Mouse (Mus musculus) frontal cortex, adult 2 months (tissue): ENCODE results near the gene Gtsf2. TPM values are rescaled to one million over a fixed set of nuclear protein-coding genes. Genes with fewer than 3 reads are reported as not detected.
"Not testable (repeated sequence)": the region's sequence is repeated elsewhere in the genome, so short reads cannot be mapped to it uniquely, and the experiment has no call there.

Experiments
- DNase-seq, 2 experiments: peaks; one replicate each; pipeline ENCODE4 v3.0.0; 2022; ENCODE audit warnings: low spot score in 1 of 2; ENCODE audit errors: extremely low spot score in 1 of 2
- polyA plus RNA-seq: library from polyadenylated mRNA; depleted of rRNA; stranded (reverse); fragments of >200 nt; gene quantifications from 2 replicates; pipeline ENCODE4 v1.2.3, GENCODE M21; 2012; rRNA removed

Gtsf2 gene
- polyA plus RNA-seq: not detected in 2 replicates

GRCm38 (mm10) chr15:103448369-103448768 lies at the start of gene Gtsf2:
Gene Gtsf2 (minus strand): TSS chr15:103448469.
- no peak for DNase-seq

DNA sequence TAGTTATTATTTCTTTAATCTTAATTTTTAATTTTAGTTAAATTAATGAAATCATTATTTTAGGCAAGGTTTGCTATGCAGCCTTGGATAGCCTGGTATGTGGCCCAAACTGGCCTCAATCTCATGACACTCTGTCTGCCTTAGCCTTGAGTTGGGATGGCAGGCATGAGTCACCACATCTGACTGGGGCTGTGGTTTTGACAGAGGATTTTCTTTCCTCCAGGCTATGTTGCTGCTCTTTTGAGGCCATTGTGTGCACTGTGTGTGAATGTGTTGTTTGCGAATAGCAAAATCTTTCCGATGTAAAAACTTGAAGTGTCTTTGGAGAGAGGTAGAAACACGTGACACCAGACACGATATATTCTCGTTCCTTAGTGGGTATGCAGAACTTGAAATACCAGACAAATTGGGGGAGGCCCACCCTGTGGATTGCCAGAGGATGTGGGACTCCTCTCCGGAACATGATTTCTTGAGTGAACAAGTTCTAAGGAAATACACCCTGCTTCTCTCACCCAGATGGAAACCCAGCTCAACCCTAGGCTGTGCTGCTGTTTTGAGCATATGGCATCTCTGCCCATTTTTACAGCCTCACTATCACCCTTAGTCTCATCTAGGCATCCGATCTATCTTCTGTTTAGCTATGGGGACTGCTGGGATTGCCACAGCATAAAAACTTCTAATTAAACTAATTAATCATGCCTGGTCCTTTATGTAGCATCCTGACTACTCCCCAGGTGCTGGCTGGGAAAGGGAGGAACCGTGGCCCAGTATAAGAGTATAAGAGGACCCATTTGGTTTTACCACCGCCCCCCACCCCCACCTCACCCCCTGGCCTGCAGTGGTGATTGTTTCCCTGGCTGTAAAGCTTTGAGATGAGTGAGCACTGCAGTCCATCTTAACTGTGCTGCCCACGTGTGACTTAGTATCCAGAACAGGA lies 48.2 kb upstream of the Gtsf2 start:
- DNase-seq: no peak

DNA sequence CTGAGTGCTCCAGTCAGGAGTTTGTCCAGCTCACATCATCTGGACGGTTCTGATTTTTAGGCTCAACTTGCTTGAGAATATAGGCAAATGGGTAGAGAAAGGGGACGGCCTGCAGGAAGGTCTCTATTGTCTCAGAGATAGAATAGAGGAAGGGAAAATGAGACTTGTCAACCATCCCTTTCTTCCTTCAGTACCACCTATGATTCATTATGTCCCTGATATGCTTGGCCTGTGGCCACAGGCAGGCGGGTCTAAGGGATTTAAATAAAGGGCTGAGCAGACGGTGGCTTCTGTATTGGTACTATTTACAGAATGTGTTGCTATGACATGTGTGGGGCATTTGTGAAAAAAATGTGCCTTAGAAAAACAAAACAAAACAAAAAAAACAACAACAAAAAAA lies 40.1 kb upstream of the Gtsf2 start:
- no peak for DNase-seq

GRCm38 (mm10) chr15:103486658-103487057 lies 38.4 kb upstream of the Gtsf2 start:
- no peak for DNase-seq

- DNase-seq: no peak
Measured at GRCm38 (mm10) chr15:103485106-103485505, 36.8 kb upstream of the Gtsf2 start.

DNA sequence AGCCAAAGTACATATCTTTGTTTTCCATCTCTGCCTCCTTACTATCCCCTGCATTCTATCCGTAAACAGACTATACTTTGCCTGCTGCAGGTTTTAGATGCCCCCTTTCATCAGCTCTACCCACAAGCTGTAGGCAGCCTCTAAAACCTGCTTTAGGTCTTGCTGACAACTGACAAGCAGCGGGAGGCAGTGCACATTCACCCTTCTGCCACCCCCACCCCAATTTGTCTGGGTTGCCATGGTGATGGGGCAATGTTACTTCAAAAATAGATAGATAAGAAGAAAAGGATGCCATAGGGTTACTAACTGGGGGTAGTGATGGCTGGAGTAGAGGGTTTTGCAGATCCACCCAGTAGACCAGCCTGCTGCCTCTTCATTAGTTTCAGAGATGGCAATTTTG lies 36.2 kb upstream of the Gtsf2 start:
- no peak for DNase-seq

DNA sequence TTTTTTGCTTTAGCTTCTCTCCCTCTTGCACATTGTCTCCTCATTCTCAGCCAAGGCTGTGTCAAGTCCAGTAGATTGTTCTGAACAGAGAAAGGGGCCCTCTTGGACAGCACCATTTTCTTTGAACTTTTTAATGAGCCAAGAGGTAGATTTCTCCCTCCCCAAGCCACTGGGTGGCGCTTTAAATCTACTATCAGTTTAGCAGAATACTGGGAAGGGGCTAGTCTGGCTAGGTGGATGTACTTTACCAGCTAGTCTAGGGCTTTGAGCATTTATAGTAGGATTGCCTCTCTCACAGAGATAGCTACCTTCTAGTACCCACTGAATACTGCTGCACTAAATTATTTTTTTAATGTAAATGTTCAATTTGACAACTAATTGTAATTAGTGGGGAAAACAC lies 34.2 kb upstream of the Gtsf2 start:
- peak in 1 of 2 experiments; percentile 64 for DNase-seq

GRCm38 (mm10) chr15:103480129-103480528 lies 31.9 kb upstream of the Gtsf2 start:
- no peak for DNase-seq

DNA sequence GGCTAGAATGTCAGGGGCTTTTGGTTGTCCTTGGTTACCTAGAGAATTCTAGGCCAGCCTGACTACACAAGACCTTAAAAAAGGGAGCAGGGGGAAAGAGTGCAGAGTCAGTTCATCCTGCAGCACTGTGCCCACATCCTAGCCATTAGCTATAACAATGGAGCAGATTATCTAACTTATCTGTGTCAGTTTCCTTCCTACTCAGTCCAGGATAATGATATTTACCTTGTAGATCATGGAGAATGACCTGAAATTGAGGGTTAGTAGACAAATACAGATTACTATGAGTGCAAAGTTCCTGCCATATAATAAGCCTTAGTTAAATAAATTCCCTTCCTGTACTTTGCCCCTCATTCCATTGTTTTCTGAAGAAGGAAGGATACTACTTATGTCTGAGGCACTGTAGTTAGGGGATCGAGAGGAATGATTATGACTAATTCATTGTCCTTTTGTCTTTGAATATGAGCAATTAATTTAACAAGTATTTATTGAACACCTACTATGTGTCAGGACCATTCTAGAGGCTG lies 30.9 kb upstream of the Gtsf2 start:
- no peak for DNase-seq

- DNase-seq: no peak
Measured at GRCm38 (mm10) chr15:103473769-103474168, 25.5 kb upstream of the Gtsf2 start.

DNA sequence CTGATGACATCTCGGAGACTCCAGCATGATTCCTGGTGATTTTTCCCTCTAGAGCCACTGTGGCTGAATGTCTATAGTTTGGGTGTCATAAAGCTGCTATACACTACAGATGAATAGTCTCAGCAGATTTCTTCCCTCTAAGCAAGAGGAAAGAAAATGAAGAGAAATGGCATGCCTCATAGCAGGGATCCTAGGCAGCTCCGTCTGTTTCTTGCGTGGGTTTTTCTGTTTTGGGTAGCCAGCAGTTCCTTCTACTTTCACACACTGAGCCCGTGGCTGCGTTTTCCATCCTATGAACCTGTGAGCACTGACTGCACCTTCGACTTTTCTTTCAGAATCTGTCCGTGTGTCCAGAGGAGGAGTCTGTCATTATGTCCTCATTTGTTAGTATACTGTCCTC lies 24.9 kb upstream of the Gtsf2 start:
- DNase-seq: peak in 1 of 2 experiments; percentile 41

- no peak for DNase-seq
Measured at GRCm38 (mm10) chr15:103472265-103472664, 24.0 kb upstream of the Gtsf2 start.

- DNase-seq: no peak
Measured at GRCm38 (mm10) chr15:103471488-103472194, 23.4 kb upstream of the Gtsf2 start.

- no peak for DNase-seq
Measured at GRCm38 (mm10) chr15:103462539-103463261, 14.4 kb upstream of the Gtsf2 start.

GRCm38 (mm10) chr15:103454449-103454848 lies 6.2 kb upstream of the Gtsf2 start:
- no peak for DNase-seq

DNA sequence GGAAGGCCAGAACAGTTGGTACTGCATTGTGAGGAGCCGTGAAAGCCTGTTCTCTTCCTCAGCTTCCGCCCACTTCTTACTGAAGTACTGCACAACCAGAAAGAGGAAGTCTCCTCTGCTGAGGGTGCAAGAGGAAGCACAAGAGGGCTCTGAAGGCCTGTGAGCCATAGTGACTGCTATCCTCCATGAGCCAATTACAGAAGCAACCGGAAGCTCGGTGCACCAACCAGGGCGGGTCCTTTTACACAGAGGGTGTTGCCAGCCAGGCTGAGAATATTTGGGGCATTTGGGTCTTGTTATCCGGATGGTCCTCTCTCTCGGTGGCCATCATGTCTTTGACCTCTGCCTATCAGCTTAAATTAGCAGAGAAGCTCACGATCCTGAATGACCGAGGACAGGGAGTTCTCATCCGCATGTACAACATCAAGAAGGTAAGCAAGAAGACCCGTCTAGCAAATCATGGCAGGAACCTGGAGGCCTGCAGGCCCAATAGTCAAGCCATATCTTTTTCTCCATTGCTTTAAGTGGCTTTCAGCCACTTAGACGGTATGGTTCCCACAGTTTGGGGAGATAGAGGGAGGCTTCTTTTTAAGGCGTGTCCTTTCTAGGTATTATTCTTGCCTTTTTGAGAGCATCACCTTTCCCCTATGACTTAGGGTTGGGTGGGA lies 5.4 kb upstream of the Gtsf2 start, which contains the start of gene Nckap1l:
Nckap1l (plus strand) TSS at position 244 of the 668 bp plus-strand sequence.
- DNase-seq: peak in 1 of 2 experiments; percentile 13

DNA sequence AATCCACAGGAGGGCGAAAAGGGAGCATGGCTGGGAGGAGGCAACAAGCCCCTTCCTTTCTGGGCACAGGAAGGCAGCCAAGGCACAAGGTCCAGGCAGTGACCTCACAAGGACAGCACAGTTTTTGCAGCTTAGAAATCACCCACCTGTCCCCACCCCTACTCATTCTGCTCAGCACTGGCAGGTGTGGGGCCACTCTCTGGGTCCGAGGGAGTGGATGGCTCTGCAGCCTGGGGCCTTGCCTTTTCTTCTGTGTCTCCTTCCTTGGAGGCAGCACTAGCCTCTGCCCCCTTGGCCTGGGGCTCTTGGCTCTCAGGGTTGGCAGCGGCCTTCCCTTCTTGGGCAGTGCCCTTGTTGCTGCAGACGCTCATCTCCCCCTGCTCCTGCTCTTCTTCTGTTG lies 2.3 kb downstream of the Gtsf2 start:
- not testable (repeated sequence) for DNase-seq

DNA sequence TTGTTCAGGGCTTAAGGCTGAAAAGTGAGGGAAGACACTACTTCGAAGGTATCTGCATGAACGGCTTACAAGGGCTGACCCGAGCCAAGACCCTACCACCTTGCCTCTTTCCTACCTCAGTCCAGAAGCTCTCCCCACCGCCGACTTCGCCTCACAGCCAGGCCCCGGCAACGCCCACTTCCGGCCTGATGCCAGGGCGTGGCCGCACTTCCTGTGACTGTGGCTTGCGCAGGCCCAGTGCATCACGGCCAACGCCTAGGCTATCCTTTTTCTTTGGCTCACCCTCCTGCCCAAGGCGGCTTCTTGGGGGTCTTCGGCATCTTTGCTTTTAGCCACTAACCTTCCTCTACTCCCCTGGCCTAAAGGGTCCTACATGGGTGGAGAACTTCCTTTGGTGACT lies 18.0 kb downstream of the Gtsf2 start, which contains the start of gene Gtsf1:
Gtsf1 (minus strand) TSS at position 230 of the 400 bp plus-strand sequence.
- no peak for DNase-seq

GRCm38 (mm10) chr15:103427017-103427416 lies 21.3 kb downstream of the Gtsf2 start:
- no peak for DNase-seq

GRCm38 (mm10) chr15:103405586-103405985 lies 42.7 kb downstream of the Gtsf2 start:
- not testable (repeated sequence) for DNase-seq
